Mouse (Mus musculus) CD4-positive, CD25-positive, alpha-beta regulatory T cell, adult 2 months (primary cell): ENCODE results near the gene Mnat1.
A peak's percentile ranks its signal among the peaks of the same experiment; 100 is the strongest.
"Not testable (repeated sequence)": the region's sequence is repeated elsewhere in the genome, so short reads cannot be mapped to it uniquely, and the experiment has no call there.

ENCODE experiments used
- DNase-seq: peaks from one replicate; pipeline ENCODE4 v3.0.0-alpha.2; 2012; ENCODE audit warnings: low read depth, low spot score

Mnat1 gene

GRCm38 (mm10) chr12:73140732-73141131, 17.2 kb downstream of the Mnat1 start:
- no peak for DNase-seq

GRCm38 (mm10) chr12:73147236-73147635, 23.7 kb downstream of the Mnat1 start:
- no peak for DNase-seq

- not testable (repeated sequence) for DNase-seq
Measured at GRCm38 (mm10) chr12:73151038-73151437, 27.5 kb downstream of the Mnat1 start.

- no peak for DNase-seq
Measured at GRCm38 (mm10) chr12:73154150-73154549, 30.6 kb downstream of the Mnat1 start.

GRCm38 (mm10) chr12:73160341-73160740, 36.8 kb downstream of the Mnat1 start:
- DNase-seq = no peak

- peak; percentile 53 for DNase-seq
Measured at GRCm38 (mm10) chr12:73162408-73163181, 39.1 kb downstream of the Mnat1 start.

GRCm38 (mm10) chr12:73170794-73171193, 47.3 kb downstream of the Mnat1 start:
- peak; percentile 57 for DNase-seq

- DNase-seq = no peak
Measured at GRCm38 (mm10) chr12:73183896-73184295, 60.4 kb downstream of the Mnat1 start.

- DNase-seq = no peak
Measured at GRCm38 (mm10) chr12:73197363-73197762, 73.8 kb downstream of the Mnat1 start.

- DNase-seq = peak; percentile 53
Measured at GRCm38 (mm10) chr12:73198451-73198850, 74.9 kb downstream of the Mnat1 start.

- DNase-seq = no peak
Measured at GRCm38 (mm10) chr12:73199375-73199774, 75.9 kb downstream of the Mnat1 start.

- peak; percentile 83 for DNase-seq
Measured at GRCm38 (mm10) chr12:73201587-73201986, 78.1 kb downstream of the Mnat1 start.

GRCm38 (mm10) chr12:73205710-73206649, 82.5 kb downstream of the Mnat1 start:
- no peak for DNase-seq

- no peak for DNase-seq
Measured at GRCm38 (mm10) chr12:73207008-73207407, 83.5 kb downstream of the Mnat1 start.

GRCm38 (mm10) chr12:73207461-73207860, 83.9 kb downstream of the Mnat1 start:
- DNase-seq = no peak

GRCm38 (mm10) chr12:73208518-73208917, 85.0 kb downstream of the Mnat1 start:
- no peak for DNase-seq

GRCm38 (mm10) chr12:73209117-73209516, 85.6 kb downstream of the Mnat1 start:
- no peak for DNase-seq

- DNase-seq = no peak
Measured at GRCm38 (mm10) chr12:73210454-73210853, 86.9 kb downstream of the Mnat1 start.

- DNase-seq = peak; percentile 33
Measured at GRCm38 (mm10) chr12:73215773-73216172, 92.3 kb downstream of the Mnat1 start.

- no peak for DNase-seq
Measured at GRCm38 (mm10) chr12:73218632-73219031, 95.1 kb downstream of the Mnat1 start.

GRCm38 (mm10) chr12:73221235-73221634, 97.7 kb downstream of the Mnat1 start:
- DNase-seq = no peak

- no peak for DNase-seq
Measured at GRCm38 (mm10) chr12:73223872-73224271, 100.4 kb downstream of the Mnat1 start.
